Comparison of ENCODE assay signal across 8 mouse cellular contexts in the genomic region with DNA sequence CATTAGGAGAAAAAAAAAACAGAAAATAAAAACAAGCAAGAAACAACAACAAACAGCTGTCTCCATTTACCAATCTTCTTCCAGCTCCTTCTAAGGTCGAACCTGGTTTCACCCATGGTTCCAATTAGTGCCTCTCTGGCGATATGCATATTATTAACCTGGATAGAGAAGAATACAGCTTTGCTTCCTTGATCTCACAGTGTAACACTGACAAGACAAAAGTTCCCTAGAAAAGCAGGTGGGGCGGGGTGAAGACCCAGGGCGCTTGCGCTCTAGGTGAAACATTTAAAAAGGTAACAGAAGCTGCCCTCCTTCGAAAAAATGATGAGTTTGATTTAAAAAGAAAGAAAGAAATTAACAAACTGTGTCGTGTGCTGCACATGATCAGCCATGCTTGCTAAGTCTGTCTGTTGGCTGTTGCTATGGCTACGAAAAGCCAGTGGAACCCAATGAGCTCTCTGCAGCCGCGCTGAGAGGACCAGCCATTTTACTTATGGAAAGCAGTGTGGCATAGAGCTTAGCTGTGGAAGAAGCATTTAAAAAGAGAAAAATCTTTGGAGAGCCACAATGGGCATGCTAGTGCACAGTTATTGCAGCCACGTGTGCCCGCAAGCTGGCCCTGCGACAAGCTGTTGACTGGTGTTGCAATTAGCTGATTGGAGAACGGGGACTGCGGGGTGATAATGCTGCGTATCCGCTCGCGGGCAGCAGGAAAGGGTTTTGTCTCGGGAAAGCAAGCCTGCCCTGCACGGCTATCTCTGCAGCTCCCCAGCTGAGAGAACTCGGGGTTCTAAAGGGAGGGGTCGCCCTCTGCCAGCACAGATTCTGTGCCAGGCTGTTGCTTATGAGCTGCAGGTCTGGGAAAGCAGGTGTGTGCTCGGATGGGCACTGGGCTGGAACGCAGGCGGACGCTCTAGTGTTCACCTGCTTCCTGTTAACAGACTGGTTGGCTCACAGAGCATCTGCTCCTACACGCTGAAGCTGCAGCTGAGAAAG.
DNase-seq lines count a peak whose midpoint lies in the region; ATAC-seq and TF ChIP-seq lines count a peak whose summit lies in the region.

No protein-coding gene starts in this region.

- H3K27me3 ChIP-seq in heart, embryonic 10.5 days (ENCODE audit: insufficient read depth, poor library complexity, severe bottlenecking): no peaks in the 10 kb centered on the region
- no peaks in the 10 kb centered on the region for H3K27me3 ChIP-seq in kidney, embryonic 15.5 days
- no peaks in the 10 kb centered on the region for H3K27me3 ChIP-seq in limb, embryonic 14.5 days (ENCODE audit: control insufficient read depth, insufficient read depth, low read length)
- no peaks in the 10 kb centered on the region for H3K27me3 ChIP-seq in midbrain, postnatal 0 days (ENCODE audit: insufficient read depth, low read length)
- no peaks in the 10 kb centered on the region for H3K27me3 ChIP-seq in stomach, embryonic 16.5 days (ENCODE audit: control insufficient read depth, insufficient read depth, low read length)

- ATAC-seq in kidney, embryonic 15.5 days (replicated peaks; ENCODE audit: low FRiP score): peak; percentile 96
- ATAC-seq in limb, embryonic 14.5 days (ENCODE audit: low FRiP score, low read depth): peak; percentile 93
- peak; percentile 96 for ATAC-seq in midbrain, postnatal 0 days (ENCODE audit: low FRiP score)
- ATAC-seq in stomach, embryonic 16.5 days (ENCODE audit: insufficient read depth, low FRiP score): peak; percentile 92

- peak overlapping the region; percentile 93 for H3K27ac ChIP-seq in heart, embryonic 10.5 days
- peak overlapping the region; percentile 96 for H3K27ac ChIP-seq in kidney, embryonic 15.5 days
- H3K27ac ChIP-seq in limb, embryonic 14.5 days (replicated peaks; ENCODE audit: low read depth, low read length): peak overlapping the region; percentile 82
- H3K27ac ChIP-seq in midbrain, postnatal 0 days (ENCODE audit: low read depth, low read length): peak overlapping the region; percentile 94
- peak overlapping the region; percentile 87 for H3K27ac ChIP-seq in stomach, embryonic 16.5 days (ENCODE audit: low read length)

- no peaks in the 10 kb centered on the region for H3K9me3 ChIP-seq in heart, embryonic 10.5 days
- H3K9me3 ChIP-seq in kidney, embryonic 15.5 days (replicated peaks): no peaks in the 10 kb centered on the region
- no peaks in the 10 kb centered on the region for H3K9me3 ChIP-seq in limb, embryonic 14.5 days (ENCODE audit: control insufficient read depth, low read length)
- H3K9me3 ChIP-seq in midbrain, postnatal 0 days (ENCODE audit: low read length): no peaks in the 10 kb centered on the region
- H3K9me3 ChIP-seq in stomach, embryonic 16.5 days (replicated peaks; ENCODE audit: control insufficient read depth, low read length): no peaks in the 10 kb centered on the region

- peak overlapping the region; percentile 76 for H3K4me3 ChIP-seq in heart, embryonic 10.5 days
- H3K4me3 ChIP-seq in kidney, embryonic 15.5 days (replicated peaks): peak overlapping the region; percentile 63
- H3K4me3 ChIP-seq in limb, embryonic 14.5 days (replicated peaks; ENCODE audit: low read length): peak overlapping the region; percentile 55
- peak overlapping the region; percentile 54 for H3K4me3 ChIP-seq in midbrain, postnatal 0 days (ENCODE audit: low read depth, low read length)
- H3K4me3 ChIP-seq in stomach, embryonic 16.5 days (replicated peaks; ENCODE audit: low read length): peak overlapping the region; percentile 57

- 2% methylated on average over 28 of the region's 28 CpGs for WGBS in heart, embryonic 10.5 days
- 1% methylated on average over 28 of the region's 28 CpGs for WGBS in kidney, embryonic 15.5 days
- WGBS in limb, embryonic 14.5 days: 1% methylated on average over 28 of the region's 28 CpGs
- WGBS in midbrain, postnatal 0 days: under 1% methylated on average over 28 of the region's 28 CpGs
- WGBS in stomach, embryonic 16.5 days: 2% methylated on average over 28 of the region's 28 CpGs

- intact Hi-C loops in gastrocnemius, postnatal 36 days (cut with DNase I): no loop called here

- H3K4me1 ChIP-seq in heart, embryonic 10.5 days: peaks cover 6% of the 10 kb centered on the region; the same call in 1 of the 2 replicates
- H3K4me1 ChIP-seq in kidney, embryonic 15.5 days: peaks cover 22% of the 10 kb centered on the region
- no peaks in the 10 kb centered on the region for H3K4me1 ChIP-seq in limb, embryonic 14.5 days (ENCODE audit: control insufficient read depth, insufficient read depth, low read length)
- H3K4me1 ChIP-seq in midbrain, postnatal 0 days (ENCODE audit: insufficient read depth, low read length): peaks cover 4% of the 10 kb centered on the region; the same call in 1 of the 2 replicates
- no peaks in the 10 kb centered on the region for H3K4me1 ChIP-seq in stomach, embryonic 16.5 days (ENCODE audit: control insufficient read depth, insufficient read depth, low read length)

- H3K36me3 ChIP-seq in heart, embryonic 10.5 days: no peaks in the 10 kb centered on the region
- no peaks in the 10 kb centered on the region for H3K36me3 ChIP-seq in kidney, embryonic 15.5 days
- H3K36me3 ChIP-seq in limb, embryonic 14.5 days (ENCODE audit: control insufficient read depth, insufficient read depth, low read length): no peaks in the 10 kb centered on the region
- no peaks in the 10 kb centered on the region for H3K36me3 ChIP-seq in midbrain, postnatal 0 days (ENCODE audit: insufficient read depth, low read length)
- H3K36me3 ChIP-seq in stomach, embryonic 16.5 days (ENCODE audit: control insufficient read depth, insufficient read depth, low read length): no peaks in the 10 kb centered on the region

- DNase-seq in gastrocnemius, postnatal 10 days: peak; percentile 7
- no peak for DNase-seq in gastrocnemius, postnatal 36 days
- DNase-seq in embryo, embryonic 10.5 days (ENCODE audit: low spot score): peak; percentile 91
- peak; percentile 92 for DNase-seq in heart, embryonic 10.5 days (ENCODE audit: low spot score)
- DNase-seq in limb, embryonic 14.5 days (ENCODE audit: low spot score): peak; percentile 89
- peak; percentile 96 for DNase-seq in midbrain, postnatal 0 days (ENCODE audit: low spot score)

- H3K4me2 ChIP-seq in kidney, embryonic 15.5 days: peak overlapping the region; percentile 78
- peak overlapping the region; percentile 79 for H3K4me2 ChIP-seq in limb, embryonic 14.5 days (replicated peaks; ENCODE audit: low read depth, low read length, severe bottlenecking)
- peak overlapping the region; percentile 67 for H3K4me2 ChIP-seq in midbrain, postnatal 0 days (ENCODE audit: low read depth, low read length, poor library complexity, severe bottlenecking)
- peak overlapping the region; percentile 89 for H3K4me2 ChIP-seq in stomach, embryonic 16.5 days (ENCODE audit: low read depth, low read length)

- TF ChIP-seq POLR2A in limb, embryonic 14.5 days (IDR thresholded peaks at IDR 0.05; ENCODE audit: borderline replicate concordance, extremely low read depth, insufficient read depth, insufficient read length): 0 out of 2 replicates have a peak, but pooled peaks have one; percentile 29

- no peak for TF ChIP-seq CTCF in midbrain, postnatal 0 days (IDR thresholded peaks at IDR 0.05)

- peak overlapping the region; percentile 54 for H3K9ac ChIP-seq in kidney, embryonic 15.5 days
- H3K9ac ChIP-seq in limb, embryonic 14.5 days (ENCODE audit: low read depth, low read length, severe bottlenecking): peak overlapping the region; percentile 62
- H3K9ac ChIP-seq in midbrain, postnatal 0 days (replicated peaks; ENCODE audit: low read length, poor library complexity, severe bottlenecking): peak overlapping the region; percentile 74
- H3K9ac ChIP-seq in stomach, embryonic 16.5 days (ENCODE audit: low read length): peak overlapping the region; percentile 82

Comparison
In these comparisons a context has a peak if more than half of its experiments do, and no peak if none do; other contexts are left out.
1. DNase-seq: peak in gastrocnemius, postnatal 10 days (single experiment), embryo, embryonic 10.5 days (single experiment), heart, embryonic 10.5 days (single experiment), limb, embryonic 14.5 days (single experiment) and midbrain, postnatal 0 days (single experiment); none in gastrocnemius, postnatal 36 days (0 of 2).
2. Peak in every context shown above with its lines, with median percentiles within 50 percentile points of each other: H3K27ac ChIP-seq, H3K4me3 ChIP-seq, ATAC-seq, H3K4me2 ChIP-seq and H3K9ac ChIP-seq.